Comparison of ENCODE assay signal across 8 mouse cellular contexts in the genomic region with DNA sequence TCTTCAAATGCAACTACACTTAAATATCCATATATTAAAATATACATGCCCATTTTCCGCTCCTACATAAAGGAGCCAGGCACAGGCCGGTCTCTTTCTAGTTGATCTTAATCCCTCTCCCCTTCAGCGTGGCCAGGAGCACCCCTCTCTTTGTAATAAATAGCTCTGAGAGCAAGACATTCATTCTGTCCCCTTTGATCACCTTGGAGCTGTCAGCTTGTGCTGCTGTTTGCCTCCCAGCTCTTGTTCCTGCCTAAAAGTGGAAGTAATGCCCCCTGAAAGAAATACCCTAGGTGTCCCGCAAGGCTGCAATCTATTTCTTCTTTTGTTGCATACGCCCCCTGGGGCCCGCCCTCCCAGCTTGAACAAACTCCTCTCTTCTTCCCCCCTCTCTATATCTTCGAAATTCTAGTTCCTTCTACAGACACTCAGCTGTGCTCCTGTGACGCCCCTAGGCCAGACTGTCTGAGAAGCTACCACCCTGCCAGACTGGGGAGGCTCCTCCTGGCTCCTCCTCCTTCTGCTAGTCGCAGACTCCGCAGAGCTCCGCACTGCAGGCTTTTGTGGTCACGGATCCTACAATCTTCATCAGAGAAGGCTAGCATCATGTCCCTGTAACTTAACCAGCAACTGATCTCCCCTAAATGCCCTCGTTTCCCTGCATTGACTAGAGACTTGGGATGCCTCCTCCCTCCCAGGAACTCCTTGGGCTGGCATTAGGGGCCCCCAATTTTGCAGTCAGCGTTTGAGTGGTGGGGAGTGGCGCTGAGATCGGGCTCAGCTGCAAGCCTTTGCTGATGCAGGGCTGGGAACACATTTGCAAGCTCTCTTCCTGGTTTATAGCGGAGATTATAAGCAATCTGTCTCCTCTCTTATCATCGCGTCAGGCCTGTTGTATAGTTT.
DNase-seq lines count a peak whose midpoint lies in the region; ATAC-seq and TF ChIP-seq lines count a peak whose summit lies in the region.

No protein-coding gene starts in this region.

- H3K9ac ChIP-seq in intestine, embryonic 14.5 days (ENCODE audit: low read length), result peak overlapping the region; percentile 27; the same call in 1 of the 2 replicates
- peak overlapping the region; percentile 52 for H3K9ac ChIP-seq in midbrain, embryonic 14.5 days (replicated peaks; ENCODE audit: low read length)

- no peaks in the 10 kb centered on the region for H3K9me3 ChIP-seq in intestine, embryonic 14.5 days (ENCODE audit: control insufficient read depth, low read length)
- no peaks in the 10 kb centered on the region for H3K9me3 ChIP-seq in midbrain, embryonic 14.5 days (ENCODE audit: control insufficient read depth, low read length)

- TF ChIP-seq POLR2A in cortical plate, adult 2 months (IDR thresholded peaks at IDR 0.05; ENCODE audit: extremely low read depth, insufficient read depth, low read length), result peak; percentile 39; the same call in 1 of the 2 replicates

- intact Hi-C loops in left cerebral cortex, postnatal 36 days (cut with DNase I), result loop anchor here (10.0 kb wide), 1 partner anchor 701 kb away; a partner anchor contains a TSS

- no peaks in the 10 kb centered on the region for H3K36me3 ChIP-seq in intestine, embryonic 14.5 days (ENCODE audit: control insufficient read depth, insufficient read depth, low read length)
- H3K36me3 ChIP-seq in midbrain, embryonic 14.5 days (ENCODE audit: control insufficient read depth, insufficient read depth, low read length), result no peaks in the 10 kb centered on the region

- no peaks in the 10 kb centered on the region for H3K27me3 ChIP-seq in intestine, embryonic 14.5 days (replicated peaks; ENCODE audit: control insufficient read depth, insufficient read depth, low read length)
- no peaks in the 10 kb centered on the region for H3K27me3 ChIP-seq in midbrain, embryonic 14.5 days (ENCODE audit: control insufficient read depth, insufficient read depth, low read length)

- H3K4me1 ChIP-seq in cortical plate, adult 2 months (ENCODE audit: control insufficient read depth, insufficient read depth, low read length), result no peaks in the 10 kb centered on the region
- H3K4me1 ChIP-seq in intestine, embryonic 14.5 days (replicated peaks; ENCODE audit: control insufficient read depth, insufficient read depth, low read length), result peaks cover 4% of the 10 kb centered on the region; the same call in 1 of the 2 replicates
- H3K4me1 ChIP-seq in midbrain, embryonic 14.5 days (ENCODE audit: control insufficient read depth, insufficient read depth, low read length), result peaks cover 11% of the 10 kb centered on the region

- DNase-seq in adrenal gland, postnatal 25 days, result peak; percentile 8
- DNase-seq in gastrocnemius, postnatal 10 days, result peak; percentile 27
- peak; percentile 73 for DNase-seq in intestine, embryonic 14.5 days (ENCODE audit: low spot score)
- peak; percentile 61 to 66 for DNase-seq in left cerebral cortex, postnatal 36 days (ENCODE audit: low spot score in 2 of 2)
- peak; percentile 88 for DNase-seq in midbrain, embryonic 14.5 days
- peak; percentile 48 for DNase-seq in testis, postnatal 10 days (ENCODE audit: low spot score)
- no peak for DNase-seq in thymus, adult 18-20 months

- peak; percentile 95 for ATAC-seq in intestine, embryonic 14.5 days (replicated peaks; ENCODE audit: low FRiP score, low TSS enrichment, low read depth)
- ATAC-seq in midbrain, embryonic 14.5 days (ENCODE audit: low FRiP score, low TSS enrichment), result peak; percentile 97

- no peak for TF ChIP-seq CTCF in cortical plate, adult 2 months (IDR thresholded peaks at IDR 0.05; ENCODE audit: extremely low read depth, insufficient read depth, low read length)

- H3K4me3 ChIP-seq in cortical plate, adult 2 months (ENCODE audit: insufficient read depth, low read length), result peak overlapping the region; percentile 29
- peak overlapping the region; percentile 31 for H3K4me3 ChIP-seq in intestine, embryonic 14.5 days (ENCODE audit: low read depth, low read length)
- H3K4me3 ChIP-seq in midbrain, embryonic 14.5 days (replicated peaks; ENCODE audit: low read depth, low read length), result peak overlapping the region; percentile 31

- no peak overlapping the region for H3K27ac ChIP-seq in cortical plate, adult 2 months (ENCODE audit: insufficient read depth, low read length)
- peak overlapping the region; percentile 44 for H3K27ac ChIP-seq in intestine, embryonic 14.5 days (ENCODE audit: low read depth)
- H3K27ac ChIP-seq in midbrain, embryonic 14.5 days (replicated peaks; ENCODE audit: low read depth, low read length), result peak overlapping the region; percentile 94

- 8% methylated on average over 19 of the region's 19 CpGs for WGBS in intestine, embryonic 14.5 days
- whole genome bisulfite sequencing in midbrain, embryonic 14.5 days, result 2% methylated on average over 19 of the region's 19 CpGs

- H3K4me2 ChIP-seq in intestine, embryonic 14.5 days (ENCODE audit: low read length), result peak overlapping the region; percentile 55
- peak overlapping the region; percentile 51 for H3K4me2 ChIP-seq in midbrain, embryonic 14.5 days (ENCODE audit: low read length)

Comparison
In these comparisons a context has a peak if more than half of its experiments do, and no peak if none do; other contexts are left out.
1. DNase-seq: peak in adrenal gland, postnatal 25 days (single experiment), gastrocnemius, postnatal 10 days (single experiment), intestine, embryonic 14.5 days (single experiment), left cerebral cortex, postnatal 36 days (2 of 2), midbrain, embryonic 14.5 days (single experiment) and testis, postnatal 10 days (single experiment); none in thymus, adult 18-20 months (0 of 2).
2. Peak in every context shown above with its lines, with median percentiles within 50 percentile points of each other: H3K4me3 ChIP-seq.